9 mouse cellular contexts compared by ENCODE assay signal in genomic region chr3:88449395-88450023, GRCm38 (mm10). TPM values are rescaled to one million over a fixed set of nuclear protein-coding genes. Genes with fewer than 3 reads are reported as not detected.
A peak's percentile ranks its signal among the peaks of the same experiment; 100 is the strongest.
DNase-seq lines count a peak whose midpoint lies in the region; ATAC-seq and TF ChIP-seq lines count a peak whose summit lies in the region.
"Had no signal": no experiment of that assay in that cellular context is flagged by ENCODE, and none has a peak within 500 bp of the region (broad histone marks: within the 10 kb centered on the region; RNA-seq: fewer than 3 reads in every experiment).

No protein-coding gene starts in this region.

- no peaks in the 10 kb centered on the region for H3K36me3 ChIP-seq in kidney, embryonic 15.5 days
- peaks cover 68% of the 10 kb centered on the region for H3K36me3 ChIP-seq in forebrain, postnatal 0 days (ENCODE audit: insufficient read depth)
- no peaks in the 10 kb centered on the region for H3K36me3 ChIP-seq in limb, embryonic 10.5 days

- peaks cover 4% of the 10 kb centered on the region; the same call in 1 of the 2 replicates for H3K27me3 ChIP-seq in kidney, embryonic 15.5 days
- no peaks in the 10 kb centered on the region for H3K27me3 ChIP-seq in forebrain, postnatal 0 days (ENCODE audit: insufficient read depth, low read length)
- H3K27me3 ChIP-seq in limb, embryonic 10.5 days (ENCODE audit: low read depth, poor library complexity, severe bottlenecking) = peaks cover 42% of the 10 kb centered on the region
- H3K27me3 ChIP-seq: CH12.LX had no signal

- peak overlapping the region; percentile 41 for H3K27ac ChIP-seq in kidney, embryonic 15.5 days
- H3K27ac ChIP-seq in forebrain, postnatal 0 days (ENCODE audit: low read depth, low read length) = no peak overlapping the region
- H3K27ac ChIP-seq in limb, embryonic 10.5 days = peak overlapping the region; percentile 84

- no peak for DNase-seq in kidney, adult 9 months
- DNase-seq in cerebellum, adult 11-12 months = peak; percentile 76
- no peak for DNase-seq in forebrain, postnatal 0 days
- peak; percentile 78 for DNase-seq in limb, embryonic 10.5 days (ENCODE audit: low spot score)
- DNase-seq in retina, embryonic 14.5 days (ENCODE audit: low spot score) = peak; percentile 56
- no peak for DNase-seq in thymus, postnatal 25 days

- TF ChIP-seq CTCF in forebrain, postnatal 0 days (IDR thresholded peaks at IDR 0.05; ENCODE audit: low read depth) = no peak

- peak overlapping the region; percentile 38 for H3K4me3 ChIP-seq in kidney, embryonic 15.5 days (replicated peaks)
- H3K4me3 ChIP-seq in forebrain, postnatal 0 days (ENCODE audit: low read depth, low read length) = no peak overlapping the region; the same call in 1 of the 2 replicates
- H3K4me3 ChIP-seq in limb, embryonic 10.5 days = peak overlapping the region; percentile 51

- H3K4me1 ChIP-seq in kidney, embryonic 15.5 days = peaks cover 26% of the 10 kb centered on the region
- H3K4me1 ChIP-seq in forebrain, postnatal 0 days (ENCODE audit: insufficient read depth) = no peaks in the 10 kb centered on the region
- H3K4me1 ChIP-seq in limb, embryonic 10.5 days = peaks cover 26% of the 10 kb centered on the region

- peak; percentile 53 for ATAC-seq in kidney, embryonic 15.5 days (replicated peaks; ENCODE audit: low FRiP score)
- peak; percentile 71 for ATAC-seq in forebrain, postnatal 0 days
- ATAC-seq in frontal cortex, adult (ENCODE audit: low TSS enrichment) = no peak

- peak overlapping the region; percentile 37 for H3K9ac ChIP-seq in kidney, embryonic 15.5 days
- H3K9ac ChIP-seq in forebrain, postnatal 0 days = 0 out of 2 replicates have a peak overlapping the region, but pooled peaks have one; percentile 4

- H3K4me2 ChIP-seq in kidney, embryonic 15.5 days = peak overlapping the region; percentile 66
- H3K4me2 ChIP-seq in forebrain, postnatal 0 days (ENCODE audit: low read depth) = peak overlapping the region; percentile 28

- WGBS in kidney, embryonic 15.5 days = 6% methylated on average over 20 of the region's 21 CpGs
- WGBS in forebrain, postnatal 0 days = 11% methylated on average over 21 of the region's 21 CpGs
- WGBS in limb, embryonic 10.5 days = 10% methylated on average over 21 of the region's 21 CpGs

- no peaks in the 10 kb centered on the region for H3K9me3 ChIP-seq in kidney, embryonic 15.5 days (replicated peaks)
- no peaks in the 10 kb centered on the region for H3K9me3 ChIP-seq in forebrain, postnatal 0 days (ENCODE audit: low read length)
- no peaks in the 10 kb centered on the region for H3K9me3 ChIP-seq in limb, embryonic 10.5 days (replicated peaks)

RNA-seq across cellular contexts. Expression of gene Sema4a, which starts 11.5 kb away (rescaled TPM):
- 14.0 and 14.7 TPM in 2 replicates for polyA plus RNA-seq in kidney, embryonic 15.5 days (2015; fragmentation: Nextera tagmentation; extraction: Ambion mirVana)
- total RNA-seq in forebrain, postnatal 0 days (2014; rRNA removed) = 31.5 and 33.0 TPM in 2 replicates
- polyA plus RNA-seq in forebrain, postnatal 0 days (2015; fragmentation: Nextera tagmentation; extraction: Ambion mirVana) = 19.1 and 25.8 TPM in 2 replicates
- polyA plus RNA-seq in limb, embryonic 10.5 days (2016; fragmentation: Nextera tagmentation; extraction: Ambion mirVana) = 4.7 and 6.7 TPM in 2 replicates

RNA-seq across cellular contexts. Expression of gene Slc25a44, which starts 24.6 kb away (rescaled TPM):
- polyA plus RNA-seq in kidney, embryonic 15.5 days (2015; fragmentation: Nextera tagmentation; extraction: Ambion mirVana) = 17.5 and 17.6 TPM in 2 replicates
- total RNA-seq in forebrain, postnatal 0 days (2014; rRNA removed) = 51.4 and 63.3 TPM in 2 replicates
- 35.6 and 36.9 TPM in 2 replicates for polyA plus RNA-seq in forebrain, postnatal 0 days (2015; fragmentation: Nextera tagmentation; extraction: Ambion mirVana)
- 16.7 and 18.0 TPM in 2 replicates for polyA plus RNA-seq in limb, embryonic 10.5 days (2016; fragmentation: Nextera tagmentation; extraction: Ambion mirVana)

RNA-seq across cellular contexts. Expression of gene Pmf1, which starts 39.4 kb away (rescaled TPM):
- 152 TPM in 2 replicates for polyA plus RNA-seq in kidney, embryonic 15.5 days (2015; fragmentation: Nextera tagmentation; extraction: Ambion mirVana)
- total RNA-seq in forebrain, postnatal 0 days (2014; rRNA removed) = 22.5 and 23.8 TPM in 2 replicates
- polyA plus RNA-seq in forebrain, postnatal 0 days (2015; fragmentation: Nextera tagmentation; extraction: Ambion mirVana) = 27.4 and 30.5 TPM in 2 replicates
- 197 and 220 TPM in 2 replicates for polyA plus RNA-seq in limb, embryonic 10.5 days (2016; fragmentation: Nextera tagmentation; extraction: Ambion mirVana)

Comparison
In these comparisons a context has a peak if more than half of its experiments do, and no peak if none do; other contexts are left out.
1. DNase-seq: peak in cerebellum, adult 11-12 months (single experiment), limb, embryonic 10.5 days (single experiment) and retina, embryonic 14.5 days (single experiment); none in kidney, adult 9 months (single experiment), forebrain, postnatal 0 days (single experiment) and thymus, postnatal 25 days (single experiment).